Mouse (Mus musculus) heart, postnatal 0 days (tissue): ENCODE measurements at regions not wholly inside any gene's neighbourhood (a gene's known extent, or its start where the extent isn't known, plus 50 kb on each side); places are given as distances from the start of the nearest gene placed in this dataset.

Experiments used
- ATAC-seq: fragments of 200-750 bp; cut with Nextera tagmentation; 2 replicates; pipeline ENCODE4 v1.8.0; 2017; ENCODE audit warnings: low read depth, moderate number of reproducible peaks, moderate library complexity; ENCODE audit not compliant: insufficient read depth
- DNase-seq: peaks from one replicate; pipeline ENCODE4 v3.0.0-alpha.2; 2016; ENCODE audit warnings: low spot score
- H3K27ac ChIP-seq: fragments of 300-500 bp; sonication (generic); 2 replicates; pipeline ENCODE4 v1.5.1; 2014; ENCODE audit warnings: low read depth, mild to moderate bottlenecking
- H3K27me3 ChIP-seq: fragments of 300-500 bp; sonication (generic); 2 replicates; pipeline ENCODE4 v1.6.1; 2014; ENCODE audit warnings: low read length, mixed read lengths; ENCODE audit not compliant: control insufficient read depth, insufficient read depth
- H3K36me3 ChIP-seq: fragments of 300-500 bp; sonication (generic); replicated peaks from 2 replicates; pipeline ENCODE4 v1.6.1; 2014; ENCODE audit warnings: low read length, mixed read lengths; ENCODE audit not compliant: control insufficient read depth, insufficient read depth
- H3K4me1 ChIP-seq: fragments of 300-500 bp; sonication (generic); 2 replicates; pipeline ENCODE4 v1.6.1; 2014; ENCODE audit warnings: antibody characterized with exemption; ENCODE audit not compliant: control insufficient read depth, insufficient read depth
- H3K4me2 ChIP-seq: fragments of 300-500 bp; sonication (generic); 2 replicates; pipeline ENCODE4 v1.6.1; 2014; ENCODE audit warnings: low read depth, mild to moderate bottlenecking, low read length, moderate library complexity
- H3K4me3 ChIP-seq: fragments of 300-500 bp; sonication (generic); 2 replicates; pipeline ENCODE4 v1.5.1; 2014; ENCODE audit warnings: low read depth, low read length
- H3K9ac ChIP-seq: fragments of 300-500 bp; sonication (generic); replicated peaks from 2 replicates; pipeline ENCODE4 v1.6.1; 2014; ENCODE audit warnings: low read depth, low read length, mixed read lengths
- H3K9me3 ChIP-seq: fragments of 300-500 bp; sonication (generic); replicated peaks from 2 replicates; pipeline ENCODE4 v1.6.1; 2016; ENCODE audit warnings: low read length; ENCODE audit not compliant: control insufficient read depth
- CTCF ChIP-seq: IDR thresholded peaks from 2 replicates; pipeline ENCODE4 v1.5.1; 2016; ENCODE audit warnings: antibody characterized with exemption, control low read depth, low read depth
- EP300 ChIP-seq: IDR thresholded peaks from 2 replicates; pipeline ENCODE4 v1.6.1; 2016; ENCODE audit warnings: antibody characterized with exemption, low read depth
- WGBS: fragments of 180-500 bp; shearing (Covaris S2); extraction: QIAGEN DNeasy Blood & Tissue Kit; methylation state at CpG from one replicate; pipeline ENCODE4 v1.1.7; 2014; 5-methylcytosine and 5-hydroxymethylcytosine counted together

DNA sequence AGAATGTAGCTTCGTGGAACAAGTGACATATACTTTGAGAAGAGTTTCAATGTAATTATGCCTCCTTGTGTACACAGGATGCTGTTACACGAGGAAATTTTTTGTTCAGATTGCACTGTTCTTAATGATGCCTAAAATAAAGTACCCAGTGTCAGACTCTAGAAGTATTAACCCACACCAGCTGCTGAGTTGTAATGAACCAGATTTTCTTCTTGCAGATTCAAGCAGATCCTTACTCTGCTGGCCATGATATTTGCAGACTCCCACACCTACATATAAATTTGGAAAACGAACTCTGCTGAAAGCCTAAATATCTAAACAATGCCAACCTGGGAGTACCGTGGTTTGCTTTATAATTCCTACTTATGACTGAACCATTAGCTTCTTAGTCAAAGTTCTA, 2794.2 kb downstream of the 9330182O14Rik start:
- ATAC-seq (no peak), DNase-seq (no peak)
- no peaks in the 10 kb centered on the region for H3K27me3 ChIP-seq
- H3K27ac ChIP-seq: no peak overlapping the region
- H3K9ac ChIP-seq: no peak overlapping the region
- H3K4me2 ChIP-seq: no peak overlapping the region
- no peak overlapping the region for H3K4me3 ChIP-seq
- no peaks in the 10 kb centered on the region for H3K36me3 ChIP-seq
- H3K9me3 ChIP-seq: no peaks in the 10 kb centered on the region
- WGBS: 69% methylated on average over 4 of the region's 4 CpGs
- no peaks in the 10 kb centered on the region for H3K4me1 ChIP-seq
- TF ChIP-seq EP300: no peak
- no peak for TF ChIP-seq CTCF

DNA sequence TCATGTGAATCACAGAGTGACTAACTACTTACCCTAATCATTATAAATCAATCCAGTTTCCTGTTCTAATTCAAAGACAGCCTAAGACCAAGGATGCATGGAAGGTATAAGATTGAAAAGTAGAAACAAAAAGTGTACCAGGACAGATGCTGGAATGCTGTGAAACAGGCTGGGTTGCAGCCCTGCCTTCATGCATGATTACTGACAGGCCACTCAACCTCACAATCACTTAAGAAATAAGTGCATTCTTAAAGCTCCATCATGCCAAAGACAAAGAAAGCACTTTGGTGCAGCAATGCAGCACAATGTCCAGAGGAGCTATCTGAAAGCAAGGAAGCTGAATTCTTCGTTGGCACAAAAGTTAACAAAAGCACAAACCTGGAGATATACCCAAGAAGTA, 2810.4 kb downstream of the 9330182O14Rik start:
- Histone ChIP-seq H3K9ac (no peak overlapping the region), H3K27ac (no peak overlapping the region), H3K9me3 (no peaks in the 10 kb centered on the region), H3K27me3 (no peaks in the 10 kb centered on the region), H3K36me3 (no peaks in the 10 kb centered on the region), H3K4me3 (no peak overlapping the region), H3K4me1 (no peaks in the 10 kb centered on the region), H3K4me2 (no peak overlapping the region)
- 48% methylated on average over 1 of the region's 1 CpGs for WGBS
- ATAC-seq (no peak), DNase-seq (no peak)
- no peak for TF ChIP-seq EP300

DNA sequence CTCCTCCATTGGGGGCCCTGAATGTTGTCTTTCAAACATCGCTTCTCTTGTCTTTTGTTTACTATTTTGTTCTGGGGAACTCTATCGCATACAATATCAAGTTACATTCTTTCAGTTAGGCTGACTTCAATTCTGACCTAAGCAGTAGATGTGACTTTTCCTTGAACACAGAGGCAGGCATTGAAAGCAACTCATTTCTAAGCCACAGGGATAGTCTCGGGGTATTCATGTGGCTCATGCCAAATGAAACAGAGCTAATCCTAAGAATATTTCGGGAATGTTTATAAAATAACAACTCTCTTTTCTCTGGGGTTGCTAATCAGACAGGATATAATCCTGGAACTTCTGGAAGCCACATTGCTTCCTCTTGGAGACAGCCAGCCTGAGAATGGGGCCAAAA, 2821.0 kb downstream of the 9330182O14Rik start:
- no peaks in the 10 kb centered on the region for H3K4me1 ChIP-seq
- no peak overlapping the region for H3K4me3 ChIP-seq
- H3K9ac ChIP-seq: no peak overlapping the region
- no peaks in the 10 kb centered on the region for H3K27me3 ChIP-seq
- no peak for ATAC-seq
- no peak overlapping the region for H3K4me2 ChIP-seq
- no peak overlapping the region for H3K27ac ChIP-seq
- no peak for TF ChIP-seq CTCF
- TF ChIP-seq EP300: no peak
- WGBS: 50% methylated on average over 4 of the region's 4 CpGs
- 0 out of 2 replicates have a peak, but pooled peaks cover under 1% of the 10 kb centered on the region for H3K9me3 ChIP-seq
- DNase-seq: peak; percentile 27
- no peaks in the 10 kb centered on the region for H3K36me3 ChIP-seq

- no peak overlapping the region for H3K27ac ChIP-seq
- peak; percentile 79 for TF ChIP-seq CTCF
- no peak for TF ChIP-seq EP300
- H3K9me3 ChIP-seq: 0 out of 2 replicates have a peak, but pooled peaks cover 4% of the 10 kb centered on the region
- H3K36me3 ChIP-seq: no peaks in the 10 kb centered on the region
- H3K4me1 ChIP-seq: no peaks in the 10 kb centered on the region
- DNase-seq (peak; percentile 60), ATAC-seq (no peak)
- WGBS: 20% methylated on average over 11 of the region's 11 CpGs
- no peak overlapping the region for H3K4me2 ChIP-seq
- H3K4me3 ChIP-seq: no peak overlapping the region
- H3K27me3 ChIP-seq: no peaks in the 10 kb centered on the region
- no peak overlapping the region for H3K9ac ChIP-seq
Observed at GRCm38 (mm10) chr15:42962747-42963338, 2828.7 kb downstream of the 9330182O14Rik start.

DNA sequence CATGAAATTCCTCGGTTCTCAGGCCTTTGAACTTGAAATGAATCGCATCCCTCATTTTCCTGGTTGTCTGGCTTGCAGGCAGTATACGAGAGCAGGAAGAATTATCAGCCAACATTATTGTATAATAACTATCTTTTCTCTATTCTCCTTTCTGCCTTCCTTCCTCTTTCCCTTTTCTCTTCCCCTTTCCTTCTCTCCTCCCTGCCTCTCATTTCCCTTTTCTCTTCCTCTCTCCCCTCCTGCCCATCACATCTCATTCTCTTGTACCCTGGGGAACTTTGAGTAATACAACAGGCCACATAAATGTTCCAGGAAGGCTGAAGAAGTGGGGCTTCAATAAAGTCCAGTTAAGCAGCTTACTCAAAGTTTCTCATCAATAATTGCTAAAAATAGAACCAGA, 2831.1 kb downstream of the 9330182O14Rik start:
- Histone ChIP-seq H3K9me3 (0 out of 2 replicates have a peak, but pooled peaks cover 3% of the 10 kb centered on the region), H3K27ac (no peak overlapping the region), H3K4me3 (no peak overlapping the region), H3K9ac (no peak overlapping the region), H3K27me3 (no peaks in the 10 kb centered on the region), H3K4me1 (no peaks in the 10 kb centered on the region), H3K4me2 (no peak overlapping the region), H3K36me3 (no peaks in the 10 kb centered on the region)
- DNase-seq (no peak), ATAC-seq (no peak)
- 68% methylated on average over 3 of the region's 3 CpGs for WGBS
- no peak for TF ChIP-seq CTCF
- TF ChIP-seq EP300: no peak
